Mouse (Mus musculus) CH12.LX (cell line): ENCODE measurements around the gene Vmn1r85. TPM values are rescaled to one million over a fixed set of nuclear protein-coding genes. Genes with fewer than 3 reads are reported as not detected.

Source experiments
- DNase-seq: peaks from one replicate; pipeline ENCODE4 v3.0.0-alpha.2; 2013; ENCODE audit errors: extremely low read depth
- H3K27ac ChIP-seq: 2 replicates; pipeline ENCODE4 v1.5.1; 2012; ENCODE audit warnings: low read depth, mild to moderate bottlenecking, control low read depth, moderate library complexity; ENCODE audit not compliant: insufficient read depth
- H3K27me3 ChIP-seq: replicated peaks from 2 replicates; pipeline ENCODE3; 2012; ENCODE audit warnings: inconsistent platforms
- H3K36me3 ChIP-seq, 2 experiments: replicated peaks in 1 of 2; 2 replicates each; pipeline versions ENCODE3 to v1.6.1; 2012; ENCODE audit warnings: inconsistent platforms in 1 of 2, low read length in 1 of 2, mild to moderate bottlenecking in 1 of 2, mixed read lengths in 1 of 2, moderate library complexity in 1 of 2; ENCODE audit not compliant: control insufficient read depth in 1 of 2, insufficient read depth in 1 of 2
- H3K4me1 ChIP-seq, 2 experiments: 2 replicates each; pipeline ENCODE4 v1.6.1; 2012; ENCODE audit warnings: inconsistent platforms in 1 of 2, moderate library complexity in 1 of 2; ENCODE audit not compliant: insufficient read depth in 2 of 2, control insufficient read depth in 1 of 2
- H3K4me2 ChIP-seq: 2 replicates; pipeline ENCODE4 v1.6.1; 2012; ENCODE audit warnings: low read depth, mild to moderate bottlenecking, control low read depth; ENCODE audit not compliant: poor library complexity, insufficient read depth, severe bottlenecking
- H3K4me3 ChIP-seq, 3 experiments: fragments of 150-350 bp in 1 of 3; sonication (generic) in 1 of 3; replicated peaks in 1 of 3; 2 replicates each; pipeline versions ENCODE3 to v1.5.1; 2011 to 2012; ENCODE audit warnings: low read depth in 2 of 3, low read length in 2 of 3, mild to moderate bottlenecking in 2 of 3, moderate library complexity in 2 of 3, control low read depth in 1 of 3, improper control_type of control experiment in 1 of 3, inconsistent platforms in 1 of 3, mixed read lengths in 1 of 3; ENCODE audit not compliant: poor library complexity in 1 of 3
- H3K79me2 ChIP-seq: replicated peaks from 2 replicates; pipeline ENCODE4 v1.6.1; 2012; ENCODE audit warnings: mild to moderate bottlenecking, moderate library complexity; ENCODE audit not compliant: control insufficient read depth, poor library complexity, insufficient read depth, severe bottlenecking; ENCODE audit errors: extremely low read depth
- H3K9ac ChIP-seq: 2 replicates; pipeline ENCODE4 v1.6.1; 2012; ENCODE audit warnings: low read depth, mild to moderate bottlenecking, control low read depth, moderate library complexity; ENCODE audit not compliant: insufficient read depth
- H3K9me3 ChIP-seq: replicated peaks from 2 replicates; pipeline ENCODE3; 2012; ENCODE audit warnings: low read length, inconsistent platforms, mixed read lengths
- CHD2 ChIP-seq: IDR thresholded peaks from 2 replicates; pipeline ENCODE4 v1.6.1; 2011; ENCODE audit warnings: low read length, improper control_type of control experiment
- E2F4 ChIP-seq: IDR thresholded peaks from 2 replicates; pipeline ENCODE4 v1.6.1; 2011; ENCODE audit warnings: low read depth, low read length, improper control_type of control experiment; ENCODE audit not compliant: insufficient replicate concordance
- ETS1 ChIP-seq: conservative IDR thresholded peaks from 2 replicates; pipeline ENCODE4 v1.6.1; 2012; ENCODE audit warnings: low read depth, mild to moderate bottlenecking, inconsistent platforms, low read length, improper control_type of control experiment, moderate library complexity
- GABPA ChIP-seq: IDR thresholded peaks from 2 replicates; pipeline ENCODE4 v1.6.1; 2012; ENCODE audit warnings: low read depth, low read length, improper control_type of control experiment, inconsistent platforms; ENCODE audit not compliant: insufficient replicate concordance
- IRF4 ChIP-seq: IDR thresholded peaks from 2 replicates; pipeline ENCODE4 v1.6.1; 2014; ENCODE audit warnings: low read depth, mild to moderate bottlenecking, inconsistent platforms, low read length, improper control_type of control experiment
- JUN ChIP-seq: IDR thresholded peaks from 2 replicates; pipeline ENCODE4 v1.6.1; 2011; ENCODE audit warnings: low read depth, mild to moderate bottlenecking, low read length, improper control_type of control experiment, moderate library complexity; ENCODE audit not compliant: insufficient read depth
- KAT2A ChIP-seq: IDR thresholded peaks from 2 replicates; pipeline ENCODE4 v1.6.1; 2012; ENCODE audit warnings: low read length, improper control_type of control experiment, inconsistent platforms; ENCODE audit not compliant: insufficient replicate concordance
- MAX ChIP-seq: IDR thresholded peaks from 2 replicates; pipeline ENCODE4 v1.6.1; 2011; ENCODE audit warnings: low read length, improper control_type of control experiment
- MEF2A ChIP-seq: IDR thresholded peaks from 2 replicates; pipeline ENCODE4 v1.6.1; 2014; ENCODE audit warnings: low read depth, mild to moderate bottlenecking, inconsistent platforms, low read length, improper control_type of control experiment, borderline replicate concordance
- MYC ChIP-seq: IDR thresholded peaks from 2 replicates; pipeline ENCODE4 v1.6.1; 2011; ENCODE audit warnings: low read depth, mild to moderate bottlenecking, improper control_type of control experiment, low read length
- NELFE ChIP-seq: IDR thresholded peaks from 2 replicates; pipeline ENCODE4 v1.6.1; 2011; ENCODE audit warnings: low read depth, low read length, improper control_type of control experiment
- NRF1 ChIP-seq: IDR thresholded peaks from 2 replicates; pipeline ENCODE4 v1.6.1; 2014; ENCODE audit warnings: low read depth, mild to moderate bottlenecking, inconsistent platforms, low read length, improper control_type of control experiment, moderate library complexity
- PAX5 ChIP-seq: IDR thresholded peaks from 2 replicates; pipeline ENCODE4 v1.6.1; 2012; ENCODE audit warnings: low read length, inconsistent platforms, mixed read lengths
- POLR2A ChIP-seq: IDR thresholded peaks from 2 replicates; pipeline ENCODE4 v1.6.1; 2011; ENCODE audit warnings: low read depth, mild to moderate bottlenecking, improper control_type of control experiment, low read length
- POLR2AphosphoS2 ChIP-seq: IDR thresholded peaks from 2 replicates; pipeline ENCODE4 v1.6.1; 2011; ENCODE audit warnings: low read depth, low read length, improper control_type of control experiment
- RCOR1 ChIP-seq: conservative IDR thresholded peaks from 2 replicates; pipeline ENCODE4 v1.6.1; 2012; ENCODE audit warnings: low read depth, mild to moderate bottlenecking, inconsistent platforms, low read length, improper control_type of control experiment
- SIN3A ChIP-seq: IDR thresholded peaks from 2 replicates; pipeline ENCODE4 v1.6.1; 2012; ENCODE audit warnings: low read length, improper control_type of control experiment, inconsistent platforms
- SMC3 ChIP-seq: IDR thresholded peaks from 2 replicates; pipeline ENCODE4 v1.6.1; 2011; ENCODE audit warnings: low read depth, low read length, improper control_type of control experiment
- TCF12 ChIP-seq: IDR thresholded peaks from 2 replicates; pipeline ENCODE4 v1.6.1; 2014; ENCODE audit warnings: low read depth, mild to moderate bottlenecking, inconsistent platforms, low read length, improper control_type of control experiment
- USF2 ChIP-seq: conservative IDR thresholded peaks from 2 replicates; pipeline ENCODE4 v1.6.1; 2011; ENCODE audit warnings: low read depth, low read length, improper control_type of control experiment
- ZMIZ1 ChIP-seq: IDR thresholded peaks from 2 replicates; pipeline ENCODE4 v1.6.1; 2012; ENCODE audit warnings: low read depth, mild to moderate bottlenecking, inconsistent platforms, low read length, improper control_type of control experiment
- ZNF384 ChIP-seq: IDR thresholded peaks from 2 replicates; pipeline ENCODE4 v1.6.1; 2012; ENCODE audit warnings: low read depth, low read length, improper control_type of control experiment, inconsistent platforms
- dilution Hi-C: fragments of 300-500 bp; cut with MboI; formaldehyde crosslinking; loops from 2 replicates; pipeline ENCODE4 v1.14.3; 2020; ENCODE audit warnings: low sequenced_read_pairs; ENCODE audit not compliant: extremely low pct_unique_long_range_greater_than_20kb, extremely low pct_ligation_motif_present
- in situ Hi-C: fragments of 300-500 bp; cut with MboI; formaldehyde crosslinking; loops from 3 replicates; pipeline ENCODE4 v1.14.3; 2019; ENCODE audit warnings: low sequenced_read_pairs, low pct_ligation_motif_present, low pct_unique_long_range_greater_than_20kb, mixed read lengths
- polyA plus RNA-seq: library from polyadenylated mRNA; unstranded; fragments of >175 nt; gene quantifications from 2 replicates; pipeline ENCODE4 v1.2.1, GENCODE M21; 2012; ENCODE audit warnings: low read depth; ENCODE audit not compliant: insufficient read length
- total RNA-seq, 2 experiments: library from RNA; depleted of rRNA; stranded (reverse); fragments of 300-350 nt in 1 of 2; fragments of >200 nt in 1 of 2; gene quantifications; 2 replicates each; pipeline ENCODE4 v1.2.3; 2012 to 2014

Vmn1r85 gene
- total and polyA plus RNA-seq, 3 experiments: not detected

GRCm38 (mm10) chr7:13046084-13046483, 48.9 kb downstream of the Vmn1r85 start (continued):
- TF ChIP-seq ZNF384: no peak
- no peak for TF ChIP-seq JUN
- no peak for TF ChIP-seq POLR2AphosphoS2
- no peak for TF ChIP-seq USF2
- no peak for TF ChIP-seq PAX5
- no peak; the same call in 1 of the 2 replicates for TF ChIP-seq MAX
- no peak for TF ChIP-seq NRF1
- no peak for TF ChIP-seq MEF2A
- TF ChIP-seq, all 38 proteins: peak for 7

GRCm38 (mm10) chr7:13044254-13044625, 50.7 kb downstream of the Vmn1r85 start:
- Histone ChIP-seq H3K9ac (no peak overlapping the region), H3K27me3 (peaks cover 6% of the 10 kb centered on the region), H3K4me1 (peaks cover 0 to 16% of the 10 kb centered on the region in 2 experiments; a peak in 2 of 4 replicates), H3K4me2 (no peak overlapping the region), H3K4me3 (no peak overlapping the region), H3K79me2 (no peaks in the 10 kb centered on the region), H3K27ac (no peak overlapping the region), H3K36me3 (peaks cover 0 to 21% of the 10 kb centered on the region in 2 experiments), H3K9me3 (peaks cover 10% of the 10 kb centered on the region)
- TF ChIP-seq SMC3: no peak
- TF ChIP-seq RCOR1: no peak
- TF ChIP-seq IRF4: no peak
- no peak for TF ChIP-seq POLR2A
- TF ChIP-seq E2F4: no peak
- TF ChIP-seq CHD2: no peak
- TF ChIP-seq SIN3A: no peak
- in situ Hi-C loops (loop anchor here (5.0 to 10.0 kb wide), 2 partner anchors 37 to 119 kb away; partner anchors contain the start of genes Rnf225 and Rps5), dilution Hi-C loops (no loop called here)
- DNase-seq: no peak

GRCm38 (mm10) chr7:13043445-13044253, 51.3 kb downstream of the Vmn1r85 start:
- no peaks in the 10 kb centered on the region for H3K79me2 ChIP-seq
- no peak for DNase-seq
- no peak overlapping the region for H3K4me3 ChIP-seq
- dilution Hi-C loops: no loop called here
- TF ChIP-seq SMC3: no peak
- TF ChIP-seq E2F4: no peak
- TF ChIP-seq GABPA: no peak
- TF ChIP-seq NELFE: no peak
- no peak for TF ChIP-seq MAX
- no peak for TF ChIP-seq ZMIZ1
- no peak for TF ChIP-seq ETS1
- no peak for TF ChIP-seq POLR2A
- TF ChIP-seq MYC: no peak
- TF ChIP-seq KAT2A: no peak
- no peak for TF ChIP-seq PAX5
- TF ChIP-seq TCF12: no peak
- TF ChIP-seq ZNF384: no peak
- TF ChIP-seq CHD2: no peak
- no peak for TF ChIP-seq POLR2AphosphoS2
- no peak for TF ChIP-seq USF2
- H3K9ac ChIP-seq: no peak overlapping the region
- peaks cover 0 to 21% of the 10 kb centered on the region in 2 experiments for H3K36me3 ChIP-seq
- in situ Hi-C loops: loop anchor here (5.0 to 10.0 kb wide), 2 partner anchors 36 to 119 kb away; partner anchors contain the start of genes Rnf225 and Rps5
- H3K27ac ChIP-seq: no peak overlapping the region
- peaks cover 3% of the 10 kb centered on the region for H3K27me3 ChIP-seq
- H3K4me1 ChIP-seq: peaks cover 0 to 21% of the 10 kb centered on the region in 2 experiments; a peak in 2 of 4 replicates
- H3K4me2 ChIP-seq: no peak overlapping the region
- peaks cover 10% of the 10 kb centered on the region for H3K9me3 ChIP-seq
